Mouse (Mus musculus) thymus, adult 18-20 months (tissue): ENCODE results near the gene Gm19935.

ENCODE experiments used
- DNase-seq, 2 experiments: peaks; one replicate each; pipeline ENCODE4 v3.0.0; 2022; ENCODE audit warnings: mixed read lengths in 2 of 2

Gm19935 gene

GRCm38 (mm10) chr8:90817293-90817692 lies at the start of gene Gm19935:
Gene Gm19935 (minus strand): TSS chr8:90817393.
- DNase-seq, result no peak

- no peak for DNase-seq
These were observed 44.8 kb upstream of the Gm19935 start for GRCm38 (mm10) chr8:90862038-90862437.

- no peak for DNase-seq
These were observed 44.2 kb upstream of the Gm19935 start for GRCm38 (mm10) chr8:90861266-90861944.

GRCm38 (mm10) chr8:90858071-90858470 lies 40.9 kb upstream of the Gm19935 start:
- no peak for DNase-seq

GRCm38 (mm10) chr8:90856952-90857351 lies 39.8 kb upstream of the Gm19935 start:
- no peak for DNase-seq

- no peak for DNase-seq
These were observed 39.0 kb upstream of the Gm19935 start for GRCm38 (mm10) chr8:90856171-90856570.

GRCm38 (mm10) chr8:90854671-90855161 lies 37.5 kb upstream of the Gm19935 start:
- no peak for DNase-seq

GRCm38 (mm10) chr8:90853971-90854670 lies 36.9 kb upstream of the Gm19935 start:
- DNase-seq, result no peak

- no peak for DNase-seq
These were observed 34.4 kb upstream of the Gm19935 start for GRCm38 (mm10) chr8:90851544-90851943.

- DNase-seq, result no peak
These were observed 32.4 kb upstream of the Gm19935 start for GRCm38 (mm10) chr8:90849462-90850050.

- DNase-seq, result no peak
These were observed 30.8 kb upstream of the Gm19935 start for GRCm38 (mm10) chr8:90847980-90848379.

GRCm38 (mm10) chr8:90844179-90844967 lies 27.2 kb upstream of the Gm19935 start:
- no peak for DNase-seq

- no peak for DNase-seq
These were observed 25.9 kb upstream of the Gm19935 start for GRCm38 (mm10) chr8:90843127-90843526.

GRCm38 (mm10) chr8:90841321-90841720 lies 24.1 kb upstream of the Gm19935 start:
- DNase-seq, result no peak

- DNase-seq, result no peak
These were observed 22.8 kb upstream of the Gm19935 start for GRCm38 (mm10) chr8:90839725-90840714.

- no peak for DNase-seq
These were observed 20.2 kb upstream of the Gm19935 start for GRCm38 (mm10) chr8:90837440-90837839.

GRCm38 (mm10) chr8:90834321-90834672 lies 17.1 kb upstream of the Gm19935 start:
- no peak for DNase-seq

GRCm38 (mm10) chr8:90833628-90834320 lies 16.6 kb upstream of the Gm19935 start:
- no peak for DNase-seq

GRCm38 (mm10) chr8:90832576-90833289 lies 15.5 kb upstream of the Gm19935 start:
- no peak for DNase-seq

- no peak for DNase-seq
These were observed 13.8 kb upstream of the Gm19935 start for GRCm38 (mm10) chr8:90830980-90831379.

GRCm38 (mm10) chr8:90829825-90830224 lies 12.6 kb upstream of the Gm19935 start:
- DNase-seq, result no peak
